ENCODE assay signal across 20 mouse cellular contexts in the genomic region with DNA sequence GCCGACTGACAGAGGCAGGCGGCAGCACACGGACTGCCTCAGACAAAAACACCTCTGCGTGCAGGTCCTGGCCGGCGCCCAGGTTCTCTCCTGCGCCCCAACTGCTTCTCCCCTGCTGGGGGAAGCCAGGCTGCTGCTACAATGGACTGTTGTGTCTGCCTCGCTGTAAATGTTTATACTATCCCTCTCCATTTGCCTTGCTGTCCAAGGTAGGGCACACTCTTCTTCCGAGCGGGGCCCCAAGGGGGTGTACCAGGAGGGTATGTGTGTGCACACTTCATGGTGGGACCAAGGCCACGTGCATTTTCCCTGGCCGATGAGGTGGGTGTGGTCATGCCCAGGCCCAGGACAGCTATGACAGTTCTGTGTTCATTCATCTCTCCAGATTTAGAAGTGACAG. TPM values are rescaled to one million over a fixed set of nuclear protein-coding genes. Genes with fewer than 3 reads are reported as not detected.
DNase-seq lines count a peak whose midpoint lies in the region; ATAC-seq and TF ChIP-seq lines count a peak whose summit lies in the region.
"Had no signal": no experiment of that assay in that cellular context is flagged by ENCODE, and none has a peak within 500 bp of the region (broad histone marks: within the 10 kb centered on the region; RNA-seq: fewer than 3 reads in every experiment).

No protein-coding gene starts in this region.

- ATAC-seq in kidney, embryonic 16.5 days (ENCODE audit: low FRiP score, low TSS enrichment) = no peak
- peak; percentile 74 for ATAC-seq in embryonic facial prominence, embryonic 14.5 days (ENCODE audit: low read depth)
- ATAC-seq in limb, embryonic 15.5 days (ENCODE audit: insufficient number of reproducible peaks, low FRiP score, low TSS enrichment, low read depth) = no peak; the same call in 1 of the 2 replicates
- no peak for ATAC-seq in erythroid progenitor cell, adult 5-6 weeks (replicated peaks; ENCODE audit: low FRiP score, poor library complexity, severe bottlenecking)
- ATAC-seq: forebrain, embryonic 14.5 days had no signal

- WGBS in kidney, embryonic 16.5 days = 11% methylated on average over 12 of the region's 12 CpGs
- WGBS in embryonic facial prominence, embryonic 14.5 days = 25% methylated on average over 12 of the region's 12 CpGs
- WGBS in limb, embryonic 15.5 days = 6% methylated on average over 12 of the region's 12 CpGs

- DNase-seq in kidney, postnatal 4 days = no peak
- peak; percentile 26 for DNase-seq in brain, embryonic 14.5 days (ENCODE audit: low read depth)
- DNase-seq in embryonic facial prominence, embryonic 14.5 days (ENCODE audit: low spot score) = peak; percentile 63
- no peak for DNase-seq in retina, embryonic 14.5 days (ENCODE audit: low spot score)
- DNase-seq: adrenal gland, adult 2 months; cerebellum, adult 11-12 months; layer of hippocampus, adult 9-11 months; liver, embryonic 13.5 days; midbrain, embryonic 14.5 days; spleen, adult 18-20 months had no signal

- H3K9ac ChIP-seq in kidney, embryonic 16.5 days (replicated peaks; ENCODE audit: low read length) = no peak overlapping the region
- H3K9ac ChIP-seq in embryonic facial prominence, embryonic 14.5 days (ENCODE audit: low read depth, low read length) = no peak overlapping the region
- H3K9ac ChIP-seq in limb, embryonic 15.5 days = no peak overlapping the region
- H3K9ac ChIP-seq: liver, embryonic 13.5 days had no signal

- no peak overlapping the region for H3K27ac ChIP-seq in kidney, embryonic 16.5 days (ENCODE audit: low read length)
- peak overlapping the region; percentile 59 for H3K27ac ChIP-seq in embryonic facial prominence, embryonic 14.5 days (replicated peaks; ENCODE audit: low read depth, low read length)
- H3K27ac ChIP-seq in limb, embryonic 15.5 days = peak overlapping the region; percentile 50
- H3K27ac ChIP-seq: kidney, postnatal 0 days; liver, embryonic 13.5 days had no signal

- H3K36me3 ChIP-seq in kidney, embryonic 16.5 days (ENCODE audit: insufficient read depth, low read length) = no peaks in the 10 kb centered on the region
- H3K36me3 ChIP-seq in embryonic facial prominence, embryonic 14.5 days (ENCODE audit: control insufficient read depth, insufficient read depth, low read length) = no peaks in the 10 kb centered on the region
- no peaks in the 10 kb centered on the region for H3K36me3 ChIP-seq in limb, embryonic 15.5 days
- H3K36me3 ChIP-seq: G1E; liver, embryonic 13.5 days had no signal

- no peak for TF ChIP-seq CTCF in brain, embryonic 14.5 days (IDR thresholded peaks at IDR 0.05; ENCODE audit: borderline replicate concordance, extremely low read depth, insufficient read depth, insufficient read length)

- H3K27me3 ChIP-seq in kidney, embryonic 16.5 days (ENCODE audit: insufficient read depth, low read length) = no peaks in the 10 kb centered on the region
- no peaks in the 10 kb centered on the region for H3K27me3 ChIP-seq in embryonic facial prominence, embryonic 14.5 days (replicated peaks; ENCODE audit: control insufficient read depth, insufficient read depth, low read length)
- no peaks in the 10 kb centered on the region for H3K27me3 ChIP-seq in limb, embryonic 15.5 days
- H3K27me3 ChIP-seq: liver, embryonic 13.5 days had no signal

- H3K4me1 ChIP-seq in kidney, embryonic 16.5 days (ENCODE audit: insufficient read depth, low read length) = 0 out of 2 replicates have a peak, but pooled peaks cover 3% of the 10 kb centered on the region
- H3K4me1 ChIP-seq in embryonic facial prominence, embryonic 14.5 days (ENCODE audit: control insufficient read depth, insufficient read depth, low read length) = peaks cover 14% of the 10 kb centered on the region
- peaks cover 22% of the 10 kb centered on the region for H3K4me1 ChIP-seq in limb, embryonic 15.5 days

- TF ChIP-seq POLR2A in brain, embryonic 14.5 days (IDR thresholded peaks at IDR 0.05; ENCODE audit: borderline replicate concordance, extremely low read depth, insufficient read depth, insufficient read length, poor library complexity, severe bottlenecking) = no peak

- H3K4me3 ChIP-seq in kidney, embryonic 16.5 days (ENCODE audit: low read length) = no peak overlapping the region
- H3K4me3 ChIP-seq in embryonic facial prominence, embryonic 14.5 days (ENCODE audit: low read depth, low read length) = no peak overlapping the region
- H3K4me3 ChIP-seq in limb, embryonic 15.5 days = no peak overlapping the region
- H3K4me3 ChIP-seq: liver, embryonic 13.5 days had no signal

- no peaks in the 10 kb centered on the region for H3K9me3 ChIP-seq in kidney, embryonic 16.5 days (ENCODE audit: low read length)
- no peaks in the 10 kb centered on the region for H3K9me3 ChIP-seq in embryonic facial prominence, embryonic 14.5 days (ENCODE audit: control insufficient read depth, low read length)
- no peaks in the 10 kb centered on the region for H3K9me3 ChIP-seq in limb, embryonic 15.5 days
- H3K9me3 ChIP-seq: G1E; liver, embryonic 13.5 days had no signal

- peak overlapping the region; percentile 17; the same call in 1 of the 2 replicates for H3K4me2 ChIP-seq in kidney, embryonic 16.5 days (replicated peaks; ENCODE audit: low read depth, low read length)
- peak overlapping the region; percentile 29 for H3K4me2 ChIP-seq in embryonic facial prominence, embryonic 14.5 days (ENCODE audit: low read depth, low read length)
- H3K4me2 ChIP-seq in limb, embryonic 15.5 days = peak overlapping the region; percentile 33
- H3K4me2 ChIP-seq: liver, embryonic 13.5 days had no signal

RNA-seq across cellular contexts. Expression of gene Mymk, which starts 13.2 kb away (rescaled TPM):
- polyA plus RNA-seq in kidney, embryonic 16.5 days (2015; fragmentation: Nextera tagmentation; extraction: Ambion mirVana) = 1.5 and 1.6 TPM in 2 replicates
- 0.26 and 0.73 TPM in 2 replicates for polyA plus RNA-seq in brain, embryonic 14.5 days (2012; rRNA removed)
- polyA plus RNA-seq in embryonic facial prominence, embryonic 14.5 days (2014; fragmentation: Nextera tagmentation; extraction: Ambion mirVana) = 90.3 and 111 TPM in 2 replicates
- polyA plus RNA-seq in limb, embryonic 15.5 days (2015; fragmentation: Nextera tagmentation; extraction: Ambion mirVana) = 36.7 and 79.4 TPM in 2 replicates
- total RNA-seq in erythroid progenitor cell, adult 5-6 weeks (2015; ENCODE audit: low replicate concordance) = not detected in 2 replicates
- not detected in 2 replicates for total RNA-seq in erythroid progenitor cell, adult 5-6 weeks (2017; ENCODE audit: low replicate concordance)
- total RNA-seq: adrenal gland, adult 2 months; common myeloid progenitor, adult 5-6 weeks; granulocyte monocyte progenitor cell, adult 5-6 weeks; heart, postnatal 25 days had no signal
- polyA plus RNA-seq: forebrain, embryonic 14.5 days; G1E; kidney, postnatal 0 days; midbrain, embryonic 14.5 days; testis, adult 2 months had no signal

RNA-seq across cellular contexts. Expression of gene Adamtsl2, which starts 20.4 kb away (rescaled TPM):
- 1.6 and 2.0 TPM in 2 replicates for polyA plus RNA-seq in kidney, embryonic 16.5 days (2015; fragmentation: Nextera tagmentation; extraction: Ambion mirVana)
- polyA plus RNA-seq in brain, embryonic 14.5 days (2012; rRNA removed) = 12.1 and 14.3 TPM in 2 replicates
- polyA plus RNA-seq in embryonic facial prominence, embryonic 14.5 days (2014; fragmentation: Nextera tagmentation; extraction: Ambion mirVana) = 4.6 and 8.0 TPM in 2 replicates
- 9.1 and 11.7 TPM in 2 replicates for polyA plus RNA-seq in limb, embryonic 15.5 days (2015; fragmentation: Nextera tagmentation; extraction: Ambion mirVana)
- total RNA-seq in erythroid progenitor cell, adult 5-6 weeks (2015; ENCODE audit: low replicate concordance) = not detected in 2 replicates
- not detected in 2 replicates for total RNA-seq in erythroid progenitor cell, adult 5-6 weeks (2017; ENCODE audit: low replicate concordance)
- total RNA-seq: common myeloid progenitor, adult 5-6 weeks; granulocyte monocyte progenitor cell, adult 5-6 weeks had no signal
- polyA plus RNA-seq: G1E had no signal

RNA-seq across cellular contexts. Expression of gene Slc2a6, which starts 31.0 kb away (rescaled TPM):
- polyA plus RNA-seq in kidney, embryonic 16.5 days (2015; fragmentation: Nextera tagmentation; extraction: Ambion mirVana) = 0.33 and 0.84 TPM in 2 replicates
- polyA plus RNA-seq in brain, embryonic 14.5 days (2012; rRNA removed) = 7.2 and 8.2 TPM in 2 replicates
- 0.63 and 1.4 TPM in 2 replicates for polyA plus RNA-seq in embryonic facial prominence, embryonic 14.5 days (2014; fragmentation: Nextera tagmentation; extraction: Ambion mirVana)
- polyA plus RNA-seq in limb, embryonic 15.5 days (2015; fragmentation: Nextera tagmentation; extraction: Ambion mirVana) = 0.63 and 1.0 TPM in 2 replicates
- total RNA-seq in erythroid progenitor cell, adult 5-6 weeks (2015; ENCODE audit: low replicate concordance) = 1.4 TPM in 1 of 2 replicates, not detected in the other
- total RNA-seq in erythroid progenitor cell, adult 5-6 weeks (2017; ENCODE audit: low replicate concordance) = 0.68 and 2.2 TPM in 2 replicates
- polyA plus RNA-seq: G1E had no signal

RNA-seq across cellular contexts. Expression of gene Cacfd1, which starts 49.0 kb away (rescaled TPM):
- 70.2 and 70.3 TPM in 2 replicates for polyA plus RNA-seq in kidney, embryonic 16.5 days (2015; fragmentation: Nextera tagmentation; extraction: Ambion mirVana)
- 95.9 and 110 TPM in 2 replicates for polyA plus RNA-seq in brain, embryonic 14.5 days (2012; rRNA removed)
- 57.6 and 65.0 TPM in 2 replicates for polyA plus RNA-seq in embryonic facial prominence, embryonic 14.5 days (2014; fragmentation: Nextera tagmentation; extraction: Ambion mirVana)
- polyA plus RNA-seq in limb, embryonic 15.5 days (2015; fragmentation: Nextera tagmentation; extraction: Ambion mirVana) = 72.3 and 79.5 TPM in 2 replicates
- 4.0 and 6.7 TPM in 2 replicates for total RNA-seq in erythroid progenitor cell, adult 5-6 weeks (2015; ENCODE audit: low replicate concordance)
- total RNA-seq in erythroid progenitor cell, adult 5-6 weeks (2017; ENCODE audit: low replicate concordance) = 1.1 and 2.1 TPM in 2 replicates

Comparison
In these comparisons a context has a peak if more than half of its experiments do, and no peak if none do; other contexts are left out.
1. DNase-seq: peak in brain, embryonic 14.5 days (single experiment) and embryonic facial prominence, embryonic 14.5 days (single experiment); none in kidney, postnatal 4 days (0 of 2) and retina, embryonic 14.5 days (single experiment).
2. RNA of gene Mymk, which starts 13.2 kb away (polyA plus RNA-seq): 90.3 to 111 TPM in embryonic facial prominence, embryonic 14.5 days and 36.7 to 79.4 TPM in limb, embryonic 15.5 days; 1.5 to 1.6 TPM in kidney, embryonic 16.5 days and 0.26 to 0.73 TPM in brain, embryonic 14.5 days; every median in the first group is over 10 times any median in the second.
3. Peak in every context shown above with its lines, with median percentiles within 50 percentile points of each other: H3K4me2 ChIP-seq.